Mouse (Mus musculus) CD4-positive naive resting alpha-beta T cell, adult 57 days (primary cell): ENCODE measurements around the gene Plcl2. TPM values are rescaled to one million over a fixed set of nuclear protein-coding genes. Genes with fewer than 3 reads are reported as not detected.

Source experiments
- total RNA-seq: library from RNA; stranded (reverse); gene quantifications from one replicate; pipeline ENCODE4 v1.2.4, GENCODE M21; 2023

Plcl2 gene
- 90.3 TPM for total RNA-seq

GRCm38 (mm10) chr17:50509251-50510104, at the start of gene Plcl2:
Plcl2 (plus strand) TSS chr17:50509403.

Other genes with a start within 250 kb of the Plcl2 start
- not detected for gene Dazl, start 215.8 kb upstream of the Plcl2 start, total RNA-seq